Mouse (Mus musculus) natural killer cell, adult 2 months (primary cell): Measurements from ENCODE around the gene Rab32.
A peak's percentile ranks its signal among the peaks of the same experiment; 100 is the strongest.
"Not testable (repeated sequence)": the region's sequence is repeated elsewhere in the genome, so short reads cannot be mapped to it uniquely, and the experiment has no call there.

Experiments used
- DNase-seq, 2 experiments: peaks; one replicate each; pipeline ENCODE4 v3.0.0; 2022; ENCODE audit warnings: low spot score in 2 of 2

The Rab32 gene

DNA sequence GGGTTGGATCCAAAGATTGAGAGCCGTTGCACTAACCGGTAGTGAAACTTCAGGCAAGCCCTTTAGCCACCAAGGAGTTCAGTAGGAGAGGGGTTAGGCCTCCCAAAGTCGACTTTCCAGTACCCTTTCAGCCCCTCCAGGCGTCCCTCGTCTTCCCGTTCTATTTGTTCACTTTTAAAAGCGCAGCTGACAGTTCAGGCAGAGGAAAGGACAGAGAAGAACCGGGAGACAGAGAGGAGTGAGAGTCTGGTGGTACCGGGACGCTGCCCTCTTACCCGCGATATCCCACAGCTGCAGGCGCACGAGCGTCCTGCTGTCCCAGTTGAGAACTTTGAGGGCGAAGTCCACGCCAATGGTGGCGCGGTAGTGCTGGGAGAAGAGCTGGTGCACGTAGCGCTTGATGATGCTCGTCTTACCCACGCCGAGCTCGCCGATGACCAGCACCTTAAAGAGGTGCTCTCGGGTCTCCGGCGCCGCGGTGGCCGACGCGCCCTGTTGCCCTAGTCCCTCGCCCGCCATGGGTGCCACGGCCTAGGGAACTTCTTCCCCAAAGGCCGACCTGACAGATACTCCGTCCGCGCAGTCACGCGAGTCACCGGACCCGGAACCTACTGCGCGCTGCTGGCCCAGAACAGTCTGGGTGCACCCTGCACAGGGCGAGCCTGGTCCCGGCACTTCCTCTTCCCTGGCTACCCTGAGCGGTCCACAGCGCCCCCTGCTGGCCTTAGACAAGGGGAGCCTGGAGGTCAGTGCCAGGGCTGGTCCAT, at the start of gene Rab32:
TSS of gene Rab32 (minus strand) at position 696 of the 767 bp plus-strand sequence.
- DNase-seq: peak; percentile 83 to 86

DNA sequence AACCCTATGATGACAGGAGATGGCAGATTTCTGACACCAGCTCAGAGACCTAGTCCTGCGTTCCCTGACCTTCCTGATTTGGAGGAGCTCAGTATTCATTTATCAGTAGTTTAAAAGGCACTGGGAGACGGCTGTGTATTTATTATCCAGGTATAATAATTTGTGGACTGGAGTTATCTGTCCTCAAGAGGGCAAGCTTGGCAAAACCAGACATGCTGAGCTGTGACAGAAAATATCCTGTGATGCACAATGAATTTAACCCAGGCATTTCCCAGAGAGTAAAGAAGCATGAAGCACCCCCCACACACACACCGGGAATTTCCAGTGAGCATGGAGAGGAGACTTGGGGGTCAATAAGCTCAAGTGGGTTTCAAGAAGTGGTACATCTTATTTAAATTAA, 42.7 kb upstream of the Rab32 start:
- no peak for DNase-seq

DNA sequence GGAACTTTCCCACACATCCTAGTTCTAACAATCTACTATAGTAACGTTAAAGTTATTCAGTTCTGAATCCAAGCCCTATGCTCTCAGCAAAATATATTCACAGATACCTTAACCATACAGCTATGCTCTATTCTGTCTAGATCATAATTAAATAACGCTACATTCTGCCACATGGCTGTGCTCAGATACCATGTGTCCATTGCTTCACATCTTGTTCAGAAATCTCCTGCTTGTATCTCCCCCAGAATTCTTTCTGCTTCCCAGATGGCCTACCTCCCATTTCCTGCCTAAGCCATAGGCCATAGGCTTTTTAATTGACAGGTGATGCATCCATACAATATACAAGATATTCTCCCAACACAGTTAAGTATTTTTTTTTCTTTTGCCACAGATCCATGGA, 39.4 kb upstream of the Rab32 start:
- not testable (repeated sequence) for DNase-seq

DNA sequence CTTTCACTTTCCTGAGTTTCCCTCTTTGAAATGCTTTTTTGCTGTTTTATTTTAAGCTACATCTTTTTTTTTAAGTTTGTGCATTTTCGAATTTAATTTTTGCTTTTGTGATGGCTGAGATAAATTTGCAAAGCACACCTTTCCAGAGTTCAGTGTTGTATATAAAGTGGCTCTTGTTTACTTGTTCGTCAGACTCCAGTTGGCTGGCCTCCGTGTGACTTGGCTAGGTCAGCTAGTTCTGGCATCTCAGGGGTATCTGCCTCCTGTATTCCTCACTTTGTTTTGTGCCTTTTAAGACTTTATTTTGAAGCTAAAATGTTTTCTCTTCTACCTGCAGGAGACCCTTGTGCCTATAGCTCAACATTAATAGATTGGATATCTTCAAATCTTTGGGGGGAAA, 22.7 kb upstream of the Rab32 start:
- DNase-seq: no peak

DNA sequence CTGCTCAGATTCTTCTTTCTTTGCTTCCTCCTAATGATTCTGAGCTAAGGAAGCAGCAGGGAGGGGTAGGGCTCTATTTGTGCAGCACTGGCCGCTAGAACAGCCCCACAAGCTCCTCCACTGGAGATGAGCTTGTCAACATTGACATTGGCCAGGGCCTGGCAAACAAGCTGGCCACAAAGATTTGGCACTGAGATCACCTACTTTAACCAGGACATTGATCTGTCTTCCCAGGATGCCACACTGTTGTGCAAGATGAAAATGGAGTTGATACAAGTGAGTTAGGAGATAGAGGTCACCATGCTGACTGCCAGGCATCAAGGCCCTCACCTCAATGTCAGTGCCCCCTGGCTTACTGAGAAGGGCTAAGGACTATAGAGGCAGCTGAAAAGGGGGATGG, 21.8 kb upstream of the Rab32 start:
- no peak for DNase-seq

- DNase-seq: no peak
These were observed 259 bp upstream of the Rab32 start for GRCm38 (mm10) chr10:10558337-10558711.

DNA sequence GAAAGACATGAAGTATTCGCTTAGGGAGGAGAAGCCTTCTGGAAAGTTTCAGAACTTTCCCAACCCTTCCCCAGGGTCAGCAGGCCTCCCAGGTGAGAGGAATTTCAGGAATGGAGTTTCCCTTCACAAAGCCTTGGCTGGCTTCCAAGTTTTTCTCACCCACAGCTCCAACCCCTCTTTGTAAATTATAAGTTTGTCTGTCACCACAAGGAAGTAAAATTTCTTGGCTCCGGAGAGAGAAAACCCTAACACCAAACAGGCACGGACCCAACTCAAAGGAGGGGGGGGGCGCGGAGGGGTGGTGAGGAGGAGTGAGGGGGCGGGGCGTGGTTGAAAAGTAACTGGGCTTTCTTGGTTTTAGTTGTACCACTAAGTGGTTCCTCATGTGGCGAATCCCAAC, 980 bp downstream of the Rab32 start:
- DNase-seq: no peak

DNA sequence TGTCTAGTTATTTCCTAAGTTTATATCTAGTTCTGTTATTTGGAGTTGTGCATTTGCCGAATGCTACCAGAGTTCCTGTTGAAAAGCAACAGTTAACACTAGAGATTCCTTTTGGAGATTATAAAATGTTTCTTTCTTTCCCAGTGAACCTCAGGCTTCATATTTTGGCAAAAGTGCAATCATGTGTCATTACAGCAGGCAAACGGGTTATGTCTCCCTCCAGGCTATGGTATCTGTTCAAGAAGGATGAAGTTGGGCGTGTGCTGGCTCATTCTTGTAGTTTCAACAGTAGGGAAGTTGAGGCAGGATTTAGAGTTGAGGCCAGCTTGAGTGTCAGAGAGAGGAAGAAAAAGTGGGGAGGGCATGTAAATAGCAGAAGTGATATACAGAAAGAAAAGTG, 2.4 kb downstream of the Rab32 start:
- no peak for DNase-seq

- DNase-seq: no peak
These were observed 2.8 kb downstream of the Rab32 start for GRCm38 (mm10) chr10:10555221-10555620.

DNA sequence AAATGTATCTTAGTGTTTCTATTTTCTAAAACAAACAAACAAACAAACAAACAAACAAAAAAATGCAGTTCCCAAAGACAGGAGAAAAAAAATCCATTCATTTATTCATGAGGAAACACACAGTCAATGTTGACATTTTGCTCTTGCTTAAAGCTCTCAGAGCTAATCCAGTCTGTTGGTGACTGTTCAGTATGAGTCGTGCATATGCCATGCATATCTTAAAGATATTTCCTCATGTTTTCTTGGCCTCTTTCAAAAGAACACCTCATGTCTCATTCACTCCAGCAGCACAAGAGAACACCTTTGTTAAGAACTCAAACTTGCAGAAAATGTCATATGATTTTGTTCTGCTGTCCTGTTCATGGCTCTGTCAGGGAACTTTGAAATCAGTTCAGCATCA, 7.9 kb downstream of the Rab32 start:
- DNase-seq: no peak

GRCm38 (mm10) chr10:10546623-10547022, 11.4 kb downstream of the Rab32 start:
- DNase-seq: no peak

GRCm38 (mm10) chr10:10544955-10545354, 13.1 kb downstream of the Rab32 start:
- no peak for DNase-seq
